Mouse (Mus musculus) hindbrain, embryonic 13.5 days (tissue): Measurements from ENCODE around the gene Cstb. TPM values are rescaled to one million over a fixed set of nuclear protein-coding genes. Genes with fewer than 3 reads are reported as not detected.
A peak's percentile ranks its signal among the peaks of the same experiment; 100 is the strongest.

Experiments
- ATAC-seq: fragments of 200-750 bp; cut with Nextera tagmentation; 2 replicates; pipeline ENCODE4 v1.8.0; 2017; ENCODE audit warnings: moderate TSS enrichment; ENCODE audit not compliant: low FRiP score
- H3K27ac ChIP-seq: fragments of 300-500 bp; sonication (generic); 2 replicates; pipeline ENCODE4 v1.5.1; 2015; ENCODE audit warnings: inconsistent platforms, mild to moderate bottlenecking, moderate library complexity
- H3K27me3 ChIP-seq: fragments of 300-500 bp; sonication (generic); 2 replicates; pipeline ENCODE4 v1.6.1; 2015; ENCODE audit warnings: mild to moderate bottlenecking, inconsistent platforms
- H3K36me3 ChIP-seq: fragments of 300-500 bp; sonication (generic); 2 replicates; pipeline ENCODE4 v1.6.1; 2015; ENCODE audit warnings: mild to moderate bottlenecking, inconsistent platforms
- H3K4me1 ChIP-seq: fragments of 300-500 bp; sonication (generic); replicated peaks from 2 replicates; pipeline ENCODE4 v1.6.1; 2015; ENCODE audit warnings: inconsistent platforms
- H3K4me2 ChIP-seq: fragments of 300-500 bp; sonication (generic); 2 replicates; pipeline ENCODE4 v1.6.1; 2015; ENCODE audit warnings: inconsistent platforms, mild to moderate bottlenecking, moderate library complexity
- H3K4me3 ChIP-seq: fragments of 300-500 bp; sonication (generic); 2 replicates; pipeline ENCODE4 v1.5.1; 2015; ENCODE audit warnings: mild to moderate bottlenecking, inconsistent platforms
- H3K9ac ChIP-seq: fragments of 300-500 bp; sonication (generic); 2 replicates; pipeline ENCODE4 v1.6.1; 2015; ENCODE audit warnings: mild to moderate bottlenecking, inconsistent platforms
- H3K9me3 ChIP-seq: fragments of 300-500 bp; sonication (generic); 2 replicates; pipeline ENCODE4 v1.6.1; 2016; ENCODE audit warnings: inconsistent platforms
- WGBS: fragments of 180-500 bp; shearing (Covaris S2); methylation state at CpG from one replicate; pipeline ENCODE4 v1.1.7; 2015; 5-methylcytosine and 5-hydroxymethylcytosine counted together
- polyA plus RNA-seq: library from polyadenylated mRNA; unstranded; fragments of >200 nt; fragmentation: Nextera tagmentation; extraction: Ambion mirVana; gene quantifications from 2 replicates; pipeline ENCODE4 v1.2.1, GENCODE M21; 2015

Cstb gene
- polyA plus RNA-seq, 1 experiment from 2014 or later = 105 TPM

GRCm38 (mm10) chr10:78422614-78423013 lies 2.9 kb upstream of the Cstb start:
- Histone ChIP-seq H3K36me3 (peaks cover 8% of the 10 kb centered on the region), H3K27me3 (0 out of 2 replicates have a peak, but pooled peaks cover 3% of the 10 kb centered on the region), H3K4me1 (peaks cover 20% of the 10 kb centered on the region), H3K9ac (no peak overlapping the region), H3K4me2 (no peak overlapping the region), H3K4me3 (no peak overlapping the region), H3K9me3 (no peaks in the 10 kb centered on the region), H3K27ac (no peak overlapping the region)
- 93% methylated on average over 3 of the region's 3 CpGs for WGBS
- no peak for ATAC-seq

GRCm38 (mm10) chr10:78426117-78426735 lies 757 bp downstream of the Cstb start:
- 51% methylated on average over 6 of the region's 6 CpGs for WGBS
- peak; percentile 25; the same call in 1 of the 2 replicates for ATAC-seq

GRCm38 (mm10) chr10:78428070-78428469 lies 2.6 kb downstream of the Cstb start:
- no peak for ATAC-seq
- Histone ChIP-seq H3K4me2 (no peak overlapping the region), H3K36me3 (peaks cover 28% of the 10 kb centered on the region), H3K9ac (no peak overlapping the region), H3K4me1 (peaks cover 20% of the 10 kb centered on the region), H3K9me3 (no peaks in the 10 kb centered on the region), H3K27ac (no peak overlapping the region), H3K27me3 (0 out of 2 replicates have a peak, but pooled peaks cover 3% of the 10 kb centered on the region), H3K4me3 (no peak overlapping the region)
- 95% methylated on average over 11 of the region's 11 CpGs for WGBS

More at GRCm38 (mm10) chr10:78426117-78426735, 757 bp downstream of the Cstb start:
- no peaks in the 10 kb centered on the region for H3K9me3 ChIP-seq
- peak overlapping the region; percentile 93 for H3K9ac ChIP-seq
- H3K27ac ChIP-seq = peak overlapping the region; percentile 83
- H3K36me3 ChIP-seq = peaks cover 28% of the 10 kb centered on the region
- 0 out of 2 replicates have a peak, but pooled peaks cover 3% of the 10 kb centered on the region for H3K27me3 ChIP-seq
- peaks cover 20% of the 10 kb centered on the region for H3K4me1 ChIP-seq
- H3K4me2 ChIP-seq = peak overlapping the region; percentile 77
- H3K4me3 ChIP-seq = peak overlapping the region; percentile 81

DNA sequence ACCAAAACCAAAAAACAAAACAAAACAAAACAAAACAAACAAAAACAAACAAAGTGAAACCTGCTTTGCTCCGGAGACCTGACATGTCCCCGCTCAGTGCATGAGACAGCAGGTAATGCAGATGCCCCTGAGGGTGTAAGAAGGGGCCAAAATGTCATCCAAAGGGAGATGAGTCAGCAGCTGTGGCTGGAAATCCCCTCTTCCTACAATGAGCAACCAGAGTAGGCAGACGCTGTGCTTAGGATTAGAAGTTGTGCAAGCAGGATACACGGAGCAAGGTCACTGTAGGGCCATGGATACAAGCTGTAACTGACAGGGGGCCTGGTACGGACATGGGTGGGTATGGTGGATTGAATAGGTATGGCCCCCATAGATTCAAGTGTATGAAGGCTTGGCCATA lies 3.7 kb downstream of the Cstb start:
- ATAC-seq = no peak
- Histone ChIP-seq H3K4me2 (no peak overlapping the region), H3K27me3 (no peaks in the 10 kb centered on the region), H3K4me1 (peaks cover 20% of the 10 kb centered on the region), H3K4me3 (no peak overlapping the region), H3K36me3 (peaks cover 28% of the 10 kb centered on the region), H3K9me3 (no peaks in the 10 kb centered on the region), H3K27ac (no peak overlapping the region), H3K9ac (no peak overlapping the region)
- WGBS = 89% methylated on average over 5 of the region's 5 CpGs

GRCm38 (mm10) chr10:78429776-78430175 lies 4.3 kb downstream of the Cstb start:
- no peaks in the 10 kb centered on the region for H3K9me3 ChIP-seq
- H3K27me3 ChIP-seq = no peaks in the 10 kb centered on the region
- WGBS = 94% methylated on average over 2 of the region's 2 CpGs
- H3K36me3 ChIP-seq = peaks cover 28% of the 10 kb centered on the region
- H3K9ac ChIP-seq = no peak overlapping the region
- no peak overlapping the region for H3K27ac ChIP-seq
- H3K4me1 ChIP-seq = peaks cover 19% of the 10 kb centered on the region
- ATAC-seq = no peak
- H3K4me2 ChIP-seq = no peak overlapping the region
- H3K4me3 ChIP-seq = no peak overlapping the region

- Histone ChIP-seq H3K27ac (no peak overlapping the region), H3K4me3 (no peak overlapping the region), H3K4me2 (no peak overlapping the region), H3K9me3 (no peaks in the 10 kb centered on the region), H3K9ac (no peak overlapping the region), H3K4me1 (no peaks in the 10 kb centered on the region), H3K36me3 (peaks cover 17% of the 10 kb centered on the region), H3K27me3 (no peaks in the 10 kb centered on the region)
- no peak for ATAC-seq
- 64% methylated on average over 3 of the region's 3 CpGs for WGBS
These were observed 7.4 kb downstream of the Cstb start for GRCm38 (mm10) chr10:78432853-78433252.

- Histone ChIP-seq H3K4me3 (no peak overlapping the region), H3K4me1 (no peaks in the 10 kb centered on the region), H3K36me3 (peaks cover 22% of the 10 kb centered on the region), H3K9me3 (no peaks in the 10 kb centered on the region), H3K9ac (no peak overlapping the region), H3K27me3 (no peaks in the 10 kb centered on the region), H3K27ac (peak overlapping the region; percentile 62; the same call in 1 of the 2 replicates), H3K4me2 (no peak overlapping the region)
- peak; percentile 17; the same call in 1 of the 2 replicates for ATAC-seq
- WGBS = 20% methylated on average over 5 of the region's 5 CpGs
These were observed 12.6 kb downstream of the Cstb start for GRCm38 (mm10) chr10:78438094-78438493.

- Histone ChIP-seq H3K27ac (no peak overlapping the region), H3K4me2 (no peak overlapping the region), H3K9ac (no peak overlapping the region), H3K4me1 (no peaks in the 10 kb centered on the region), H3K9me3 (no peaks in the 10 kb centered on the region), H3K4me3 (no peak overlapping the region), H3K36me3 (peaks cover 34% of the 10 kb centered on the region), H3K27me3 (no peaks in the 10 kb centered on the region)
- no peak for ATAC-seq
- 68% methylated on average over 5 of the region's 5 CpGs for WGBS
These were observed 14.1 kb downstream of the Cstb start for GRCm38 (mm10) chr10:78439550-78439949.

DNA sequence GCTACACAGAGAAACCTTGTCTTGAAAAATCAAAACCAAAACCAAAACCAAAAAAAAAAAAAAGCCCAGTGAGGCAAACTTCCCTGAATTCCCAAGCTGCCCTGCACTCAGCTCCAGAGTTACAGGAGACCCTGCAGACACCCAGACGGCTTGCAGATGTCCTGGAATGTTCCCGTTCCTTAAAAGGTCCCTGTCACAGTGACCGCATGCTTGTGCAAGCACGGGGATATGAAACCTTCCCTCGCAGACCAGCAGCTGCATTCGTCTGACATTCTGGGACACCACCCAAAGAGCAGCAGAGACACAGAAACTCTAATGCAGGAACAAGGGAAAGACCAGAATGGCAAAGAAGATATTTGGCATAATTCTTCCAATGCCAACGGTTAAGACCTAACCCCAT lies 14.5 kb downstream of the Cstb start:
- H3K4me1 ChIP-seq = no peaks in the 10 kb centered on the region
- H3K9ac ChIP-seq = no peak overlapping the region
- H3K9me3 ChIP-seq = no peaks in the 10 kb centered on the region
- no peak for ATAC-seq
- H3K27ac ChIP-seq = no peak overlapping the region
- H3K27me3 ChIP-seq = no peaks in the 10 kb centered on the region
- no peak overlapping the region for H3K4me3 ChIP-seq
- 95% methylated on average over 7 of the region's 7 CpGs for WGBS
- H3K36me3 ChIP-seq = peaks cover 38% of the 10 kb centered on the region
- H3K4me2 ChIP-seq = no peak overlapping the region

DNA sequence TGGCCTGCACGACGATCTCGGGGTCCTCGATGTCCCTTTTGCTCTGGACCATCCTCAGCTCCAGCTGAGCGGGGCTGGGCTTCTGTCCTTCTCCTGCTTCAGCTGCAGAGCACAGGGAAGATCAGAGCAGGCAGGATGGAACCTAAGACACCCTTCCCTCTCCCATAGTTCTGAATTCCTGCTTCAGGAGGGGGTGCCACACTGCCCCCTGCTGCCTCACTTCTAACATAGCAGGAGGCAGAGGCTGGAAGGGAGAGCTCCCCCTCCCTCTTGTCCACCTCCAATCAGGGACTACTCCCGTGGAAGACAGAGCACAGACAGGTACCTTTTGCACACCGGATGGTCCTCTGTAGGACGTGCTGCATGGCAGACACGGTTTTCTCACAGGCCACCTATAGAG lies 15.3 kb downstream of the Cstb start:
- Histone ChIP-seq H3K27ac (no peak overlapping the region), H3K4me1 (no peaks in the 10 kb centered on the region), H3K9ac (no peak overlapping the region), H3K36me3 (peaks cover 45% of the 10 kb centered on the region), H3K9me3 (no peaks in the 10 kb centered on the region), H3K27me3 (no peaks in the 10 kb centered on the region), H3K4me2 (no peak overlapping the region), H3K4me3 (no peak overlapping the region)
- no peak for ATAC-seq
- 65% methylated on average over 9 of the region's 9 CpGs for WGBS

DNA sequence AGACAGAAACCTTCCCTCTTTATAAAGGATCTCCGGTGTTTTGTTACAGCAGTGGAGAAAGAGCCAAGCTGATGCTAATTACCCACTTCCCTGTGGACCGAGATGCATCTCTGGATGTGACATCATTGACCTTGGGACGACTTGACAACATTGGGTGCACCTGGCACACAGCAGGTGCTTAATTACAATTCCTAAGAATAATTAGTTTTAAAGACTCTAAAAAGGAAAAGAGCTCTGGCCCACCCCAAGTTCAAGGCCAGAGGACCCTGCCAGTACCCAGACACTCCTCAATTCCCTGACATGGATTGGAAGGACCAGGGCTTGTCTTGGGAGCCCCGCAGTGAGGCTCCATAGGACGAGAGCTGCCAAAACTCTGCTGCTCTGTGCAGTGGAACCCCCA lies 16.1 kb downstream of the Cstb start:
- Histone ChIP-seq H3K9ac (no peak overlapping the region), H3K36me3 (peaks cover 53% of the 10 kb centered on the region), H3K27me3 (no peaks in the 10 kb centered on the region), H3K4me1 (no peaks in the 10 kb centered on the region), H3K27ac (no peak overlapping the region), H3K4me2 (no peak overlapping the region), H3K9me3 (no peaks in the 10 kb centered on the region), H3K4me3 (no peak overlapping the region)
- 88% methylated on average over 5 of the region's 5 CpGs for WGBS
- ATAC-seq = no peak

- Histone ChIP-seq H3K9ac (no peak overlapping the region), H3K4me2 (no peak overlapping the region), H3K27ac (no peak overlapping the region), H3K27me3 (no peaks in the 10 kb centered on the region), H3K4me3 (no peak overlapping the region), H3K9me3 (no peaks in the 10 kb centered on the region), H3K36me3 (peaks cover 59% of the 10 kb centered on the region), H3K4me1 (no peaks in the 10 kb centered on the region)
- no peak for ATAC-seq
- 97% methylated on average over 3 of the region's 3 CpGs for WGBS
These were observed 16.8 kb downstream of the Cstb start for GRCm38 (mm10) chr10:78442292-78442691.

- H3K9ac ChIP-seq = no peak overlapping the region
- H3K27ac ChIP-seq = no peak overlapping the region
- H3K36me3 ChIP-seq = peaks cover 86% of the 10 kb centered on the region
- H3K9me3 ChIP-seq = no peaks in the 10 kb centered on the region
- no peaks in the 10 kb centered on the region for H3K4me1 ChIP-seq
- WGBS = 95% methylated on average over 3 of the region's 3 CpGs
- no peak overlapping the region for H3K4me2 ChIP-seq
- no peaks in the 10 kb centered on the region for H3K27me3 ChIP-seq
- no peak overlapping the region for H3K4me3 ChIP-seq
- ATAC-seq = no peak
These were observed 20.7 kb downstream of the Cstb start for GRCm38 (mm10) chr10:78446195-78446594.
